Mouse (Mus musculus) layer of hippocampus, postnatal 36 days (tissue): ENCODE measurements around the gene Kalrn. TPM values are rescaled to one million over a fixed set of nuclear protein-coding genes. Genes with fewer than 3 reads are reported as not detected.

Experiments
- DNase-seq, 2 experiments: peaks; one replicate each; pipeline ENCODE4 v3.0.0; 2022
- total RNA-seq, 2 experiments: library from RNA; stranded (reverse); gene quantifications; 2 replicates each; pipeline ENCODE4 v1.2.3; 2021

Kalrn gene
- total RNA-seq, 2 experiments from 2014 or later, result 472 to 547 TPM

DNA sequence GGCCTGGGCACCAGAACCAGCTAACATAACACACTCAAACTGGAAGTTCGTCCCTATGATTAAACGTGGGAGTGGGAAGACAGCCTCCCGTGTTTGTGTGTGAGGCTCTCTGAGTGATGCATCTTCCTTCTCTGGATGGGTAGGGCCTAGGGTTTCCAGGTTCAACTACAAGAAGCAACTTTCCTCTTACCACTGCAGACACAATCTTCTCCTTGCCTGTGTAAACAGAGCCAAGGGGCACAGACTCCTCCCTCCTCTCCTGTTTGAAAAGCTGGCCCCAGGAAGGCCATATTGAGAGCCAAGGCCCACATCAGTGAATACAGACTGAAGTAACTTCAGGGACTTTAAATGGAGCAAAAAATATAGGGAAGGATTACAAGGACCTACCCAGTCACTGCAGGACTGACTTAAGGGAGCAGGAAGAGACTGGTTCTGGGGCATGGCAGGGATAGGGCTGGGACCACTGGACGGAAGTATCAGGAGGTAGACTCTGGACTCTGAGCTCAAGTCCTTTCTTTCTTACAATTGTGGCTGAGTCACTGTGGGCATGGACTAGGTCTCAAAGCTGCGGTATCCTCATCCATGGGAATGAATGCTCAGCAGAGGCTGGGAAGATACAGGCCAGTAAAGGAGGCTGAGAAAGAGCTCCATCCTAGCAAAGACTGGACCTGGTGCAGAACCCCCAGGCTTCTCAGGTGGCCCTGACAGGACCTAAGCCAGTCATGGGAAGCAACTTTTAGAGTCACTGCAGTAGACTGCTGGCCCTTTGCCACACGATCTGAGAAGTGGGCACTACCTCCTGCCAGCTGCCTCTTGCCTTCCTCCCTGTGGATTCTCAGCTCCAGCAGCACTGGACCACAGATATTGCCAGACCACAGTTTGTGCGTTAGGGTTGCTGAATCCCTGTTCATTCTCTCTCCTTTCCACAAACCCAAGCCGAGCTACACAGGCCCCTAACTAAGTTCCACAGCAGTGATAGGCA is 228.1 kb downstream of the Kalrn start:
- DNase-seq, result no peak

DNA sequence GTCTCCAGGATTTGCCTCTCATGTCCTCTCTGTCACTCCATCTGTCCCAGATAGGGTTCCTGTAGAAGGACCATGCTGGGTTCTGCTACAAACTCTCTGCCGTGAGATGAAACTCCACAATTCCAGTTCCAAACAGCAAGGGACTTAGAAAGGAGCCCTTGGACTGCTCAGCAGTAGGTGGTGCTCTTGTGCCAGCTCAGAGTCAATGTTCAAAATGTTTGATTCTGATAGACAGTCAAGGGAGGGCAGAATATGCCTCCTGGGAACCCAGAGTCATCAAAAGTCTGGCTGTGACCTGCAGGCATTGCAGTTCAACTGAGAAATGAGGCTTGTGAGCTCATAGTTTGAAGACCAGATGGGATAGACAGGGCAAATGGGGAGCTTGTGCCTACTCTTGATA is 229.4 kb downstream of the Kalrn start:
- peak; percentile 57 for DNase-seq

DNA sequence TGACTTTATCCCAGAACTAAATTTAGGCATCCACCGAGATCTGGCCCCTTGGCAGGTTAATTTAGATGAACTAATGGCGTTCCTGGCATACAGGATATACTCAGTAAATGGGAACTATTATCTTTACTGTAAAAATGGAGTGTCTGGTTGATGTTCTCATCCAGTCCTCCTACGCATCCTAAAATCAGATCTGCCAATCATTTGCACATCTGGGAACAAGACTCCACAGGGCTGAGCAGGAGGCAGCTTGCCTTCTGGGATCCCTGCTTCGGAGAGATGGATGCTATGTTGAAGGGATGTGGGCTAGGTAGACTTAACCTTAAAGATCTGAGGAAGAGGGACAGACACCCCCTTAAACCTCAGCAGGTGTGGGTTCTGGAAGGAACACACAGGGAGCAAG is 230.2 kb downstream of the Kalrn start:
- no peak for DNase-seq

- DNase-seq, result peak; percentile 77 to 80
Measured at GRCm38 (mm10) chr16:34342369-34343160, 230.8 kb downstream of the Kalrn start.

DNA sequence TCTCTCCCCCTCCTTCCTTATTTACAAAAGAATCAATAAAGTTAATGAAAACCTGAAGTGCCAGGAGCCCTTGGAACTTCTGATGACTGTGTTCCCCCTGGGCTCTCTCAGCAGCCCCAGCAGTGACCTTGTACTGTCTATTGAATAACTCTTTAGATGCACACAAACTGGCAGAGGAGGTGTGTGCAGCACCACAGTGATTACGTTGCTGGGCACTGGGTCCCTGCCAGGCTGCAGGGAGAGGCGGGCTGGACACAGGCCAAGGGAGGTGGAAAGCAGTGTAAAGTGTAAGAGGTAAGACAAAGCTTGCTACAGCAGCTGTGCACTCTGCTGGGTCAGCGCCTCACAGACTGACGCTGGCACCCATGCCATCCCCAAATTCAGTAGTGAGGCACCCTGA is 238.4 kb downstream of the Kalrn start:
- DNase-seq, result no peak

GRCm38 (mm10) chr16:34331630-34332029 is 241.7 kb downstream of the Kalrn start:
- no peak for DNase-seq

DNA sequence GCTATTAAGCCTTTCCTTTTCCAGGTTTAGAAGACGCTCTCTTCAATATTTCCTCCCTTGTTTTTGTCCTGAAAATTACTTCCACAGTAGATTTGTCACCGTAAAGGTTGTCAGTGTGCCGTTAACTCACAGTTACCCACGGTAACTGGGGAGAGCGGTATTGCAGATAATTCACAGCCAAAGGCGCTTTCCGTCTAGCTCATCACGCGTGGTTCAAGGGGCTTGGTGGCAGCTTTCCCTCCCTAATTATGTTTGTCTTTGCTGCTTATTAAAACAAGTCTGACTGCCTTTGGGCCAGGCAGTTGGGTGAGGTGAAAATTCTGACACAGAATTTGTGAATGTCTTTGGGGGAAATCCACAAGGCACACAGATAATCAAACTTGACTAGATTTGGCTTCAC is 243.5 kb downstream of the Kalrn start:
- DNase-seq, result no peak

DNA sequence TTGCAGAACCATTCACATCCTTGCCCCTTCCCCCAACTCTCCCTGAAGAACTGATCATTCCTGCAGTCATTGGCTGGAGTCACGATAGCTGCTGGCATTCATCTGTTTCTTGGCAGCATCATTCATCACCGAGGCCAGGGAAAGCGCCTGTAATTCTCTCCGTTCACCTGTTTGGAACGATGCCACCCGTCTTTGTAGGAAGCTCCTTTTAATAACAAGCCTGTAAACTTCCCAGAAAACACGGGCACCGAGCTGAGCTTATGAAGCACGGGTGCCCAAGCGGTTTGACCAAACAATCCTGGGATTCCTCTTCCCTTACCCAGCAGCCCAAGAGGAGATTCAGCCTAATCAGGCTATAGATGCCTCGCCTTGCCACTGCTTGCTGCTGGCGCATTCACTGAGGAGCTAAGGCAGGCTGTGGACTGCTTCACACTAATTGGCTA is 243.9 kb downstream of the Kalrn start:
- DNase-seq, result no peak

DNA sequence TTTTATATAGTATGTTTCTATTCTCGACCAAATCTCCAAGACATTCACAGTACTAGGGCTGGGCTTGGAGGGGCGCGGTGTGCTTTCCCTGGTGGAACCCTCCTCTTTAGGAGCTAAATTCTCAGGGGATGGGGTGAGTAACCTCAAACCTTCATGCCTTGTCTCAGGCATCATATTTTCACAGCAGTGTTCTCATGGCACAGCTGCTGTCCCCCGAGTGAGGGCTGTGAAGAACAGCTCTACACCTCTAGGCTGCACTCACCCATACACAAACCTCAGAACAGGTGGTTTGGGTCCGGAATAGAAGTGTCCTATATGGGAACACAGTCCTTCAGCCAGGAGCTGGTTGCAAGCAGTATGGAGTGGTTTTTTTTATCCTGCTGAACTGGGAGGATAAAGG is 245.4 kb downstream of the Kalrn start:
- no peak for DNase-seq

DNA sequence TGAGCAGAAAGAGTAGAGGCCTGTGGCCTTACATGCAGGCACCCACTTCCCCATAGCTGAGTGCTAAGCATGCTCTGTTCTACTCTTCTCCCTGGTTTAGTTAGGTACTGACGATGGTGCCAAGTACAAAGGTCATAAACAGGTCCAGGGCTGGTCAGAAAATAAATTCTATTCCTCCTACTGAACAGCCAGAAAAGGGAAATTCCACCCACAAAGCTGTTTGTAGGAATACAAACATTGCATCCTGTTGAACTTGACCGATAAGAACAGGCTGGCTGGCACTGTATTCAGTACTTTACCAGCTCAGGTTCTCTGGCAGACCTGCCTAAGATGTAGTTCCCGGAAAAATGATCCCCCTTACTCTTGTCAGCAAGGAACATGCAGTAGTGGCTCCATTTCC is 247.5 kb downstream of the Kalrn start:
- DNase-seq, result no peak

DNA sequence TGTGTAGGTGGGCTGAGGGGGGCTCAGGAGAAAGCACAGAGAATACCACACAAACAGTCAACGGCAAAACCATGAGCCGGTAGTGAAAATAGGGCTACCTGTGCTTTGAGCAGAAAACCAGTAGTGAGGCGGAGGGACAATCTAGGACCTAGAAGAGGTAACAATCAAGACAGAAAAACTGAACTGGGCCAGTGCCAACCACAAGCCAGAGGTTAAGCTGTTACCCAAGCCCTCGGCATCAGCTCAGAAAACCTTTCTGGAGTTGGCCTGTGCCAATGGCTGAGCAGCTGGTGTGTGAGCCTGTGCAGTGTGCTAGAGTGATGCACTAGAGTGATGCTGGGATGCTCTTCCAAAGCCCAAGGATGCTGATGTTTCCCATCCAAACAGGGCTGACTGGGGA is 248.2 kb downstream of the Kalrn start:
- DNase-seq, result no peak

DNA sequence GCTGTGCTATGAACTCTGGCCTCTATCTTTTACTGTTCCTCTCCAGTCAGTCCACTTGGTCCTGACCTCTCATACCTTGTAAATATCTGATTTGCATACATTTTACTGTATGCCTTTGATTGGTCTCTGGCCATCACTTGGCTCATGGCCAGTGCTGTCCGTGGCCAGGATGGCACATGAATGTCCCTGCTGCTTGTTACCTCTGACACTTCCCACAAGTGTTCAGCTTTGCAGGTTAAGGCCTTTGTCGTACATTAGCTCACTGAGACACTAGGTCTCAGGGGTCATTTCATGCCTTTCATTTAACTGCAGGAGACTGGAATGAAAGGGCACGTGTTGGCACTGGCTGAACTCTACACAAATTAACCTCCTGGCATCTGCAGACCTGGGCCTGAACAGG is 248.6 kb downstream of the Kalrn start:
- DNase-seq, result no peak

DNA sequence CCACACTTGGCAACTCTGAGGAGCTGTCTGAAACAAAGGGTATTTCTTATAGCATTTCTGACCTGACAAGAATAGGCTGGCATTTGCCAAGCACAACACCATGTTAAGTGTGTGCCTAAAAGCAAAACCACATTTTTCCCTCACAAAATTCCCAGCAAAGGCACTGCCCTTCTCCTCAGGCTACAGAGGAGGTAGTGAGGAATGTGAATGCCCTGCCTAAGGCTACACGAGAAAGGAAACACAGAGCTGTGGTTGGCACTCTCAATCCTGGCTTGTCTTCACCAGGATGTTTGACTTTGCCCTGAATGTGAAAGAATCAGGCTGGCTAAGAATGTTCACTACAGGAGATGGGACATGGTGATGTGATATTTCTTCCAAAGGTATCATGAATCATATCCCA is 249.8 kb downstream of the Kalrn start:
- no peak for DNase-seq

GRCm38 (mm10) chr16:34322546-34322945 is 250.8 kb downstream of the Kalrn start:
- peak; percentile 49 to 53 for DNase-seq

- no peak for DNase-seq
Measured at GRCm38 (mm10) chr16:34321066-34321790, 252.1 kb downstream of the Kalrn start.

DNA sequence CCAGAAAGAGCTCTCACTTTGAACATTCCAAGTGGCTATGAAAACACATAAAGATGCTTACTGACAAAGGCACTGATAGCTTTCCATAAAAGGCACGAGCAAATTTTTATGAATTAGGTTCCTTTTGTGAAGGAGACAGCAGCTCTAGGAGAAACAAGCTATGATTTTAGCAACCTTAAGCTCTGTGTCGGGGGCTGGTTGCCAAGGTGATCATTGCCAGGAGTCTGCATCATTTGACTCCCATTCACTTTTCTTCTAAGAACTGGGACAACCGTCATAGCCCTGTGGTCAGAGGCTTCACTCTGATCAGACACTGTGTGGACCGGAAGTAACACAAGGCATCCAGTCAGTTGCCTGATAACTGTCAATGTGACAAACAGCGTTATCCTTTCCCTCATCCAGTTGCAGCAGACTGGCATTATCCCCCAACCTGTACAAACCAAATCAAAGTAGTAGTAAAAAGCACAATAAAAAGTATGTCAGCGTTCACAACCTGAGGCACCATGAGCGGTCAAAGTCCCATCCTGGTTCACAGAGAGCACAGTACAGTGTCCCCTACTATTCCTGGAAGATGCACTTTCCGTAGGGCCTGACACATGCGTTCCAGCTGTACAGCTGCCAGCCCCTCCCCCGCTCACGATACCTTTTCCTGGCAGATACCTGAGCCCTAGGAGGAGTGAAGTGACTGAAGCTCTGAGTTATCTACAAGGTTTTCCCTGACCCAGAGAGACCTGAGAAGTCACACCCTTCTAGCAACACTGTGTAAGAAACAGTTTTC is 253.1 kb downstream of the Kalrn start:
- DNase-seq, result no peak

DNA sequence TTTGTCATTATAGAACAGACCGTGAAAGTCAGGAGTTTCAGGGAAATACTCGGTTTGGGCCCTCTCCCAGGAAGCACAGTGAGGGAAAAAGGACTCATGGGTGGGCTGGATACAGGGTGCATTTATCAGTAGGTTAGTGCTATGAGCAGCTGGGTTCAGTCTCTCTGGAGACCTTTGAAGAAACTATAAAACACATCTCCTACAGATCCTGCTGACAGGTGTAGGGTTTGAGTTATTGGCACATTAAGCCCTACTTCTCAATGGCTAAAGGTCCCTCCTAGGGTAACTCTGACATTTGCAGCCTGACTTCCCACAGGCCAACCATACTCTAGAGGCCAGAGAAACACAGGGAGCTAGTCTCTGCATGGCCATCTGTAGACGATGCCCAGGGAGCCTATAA is 256.2 kb downstream of the Kalrn start:
- DNase-seq, result no peak

DNA sequence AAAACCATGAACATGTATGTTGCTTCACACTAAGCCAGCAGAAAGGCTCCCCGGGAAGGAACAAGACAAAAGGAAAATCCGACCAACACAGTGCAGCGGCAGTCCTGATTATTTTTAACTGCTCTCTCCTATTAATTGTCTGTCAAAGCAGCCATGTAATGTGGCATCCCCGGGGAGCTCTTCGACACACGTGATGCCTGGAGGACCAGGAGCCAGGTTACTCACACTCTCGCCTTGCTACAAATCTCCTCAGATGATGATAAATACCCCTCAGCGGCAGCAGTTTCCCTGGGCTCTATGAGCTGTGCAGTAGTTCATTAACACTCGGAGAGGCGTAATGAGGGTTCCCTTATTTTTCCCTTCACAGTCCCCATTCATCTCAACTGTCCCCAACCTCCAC is 257.1 kb downstream of the Kalrn start:
- no peak for DNase-seq

GRCm38 (mm10) chr16:34314071-34314470 is 259.3 kb downstream of the Kalrn start:
- no peak for DNase-seq

GRCm38 (mm10) chr16:34311577-34311976 is 261.8 kb downstream of the Kalrn start:
- DNase-seq, result no peak

DNA sequence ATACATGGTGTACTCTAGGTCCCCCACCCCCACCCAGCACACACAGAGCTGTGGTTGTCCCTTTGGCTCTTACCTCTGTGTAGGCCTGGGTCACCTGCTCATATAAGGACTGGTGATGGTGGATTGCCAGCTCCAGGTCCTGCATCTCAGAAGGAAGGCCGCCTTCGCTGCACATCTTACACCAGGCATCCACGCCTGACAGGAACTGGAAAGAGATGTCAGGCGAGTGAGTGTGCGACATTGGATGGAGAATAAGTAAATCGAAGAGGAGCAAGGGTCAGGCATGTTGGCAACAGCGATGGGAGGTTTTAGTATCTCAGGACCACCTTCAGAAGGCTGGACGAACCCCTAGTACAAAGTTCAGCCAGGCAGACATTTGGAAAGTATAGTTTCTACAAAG is 263.0 kb downstream of the Kalrn start:
- DNase-seq, result no peak

DNA sequence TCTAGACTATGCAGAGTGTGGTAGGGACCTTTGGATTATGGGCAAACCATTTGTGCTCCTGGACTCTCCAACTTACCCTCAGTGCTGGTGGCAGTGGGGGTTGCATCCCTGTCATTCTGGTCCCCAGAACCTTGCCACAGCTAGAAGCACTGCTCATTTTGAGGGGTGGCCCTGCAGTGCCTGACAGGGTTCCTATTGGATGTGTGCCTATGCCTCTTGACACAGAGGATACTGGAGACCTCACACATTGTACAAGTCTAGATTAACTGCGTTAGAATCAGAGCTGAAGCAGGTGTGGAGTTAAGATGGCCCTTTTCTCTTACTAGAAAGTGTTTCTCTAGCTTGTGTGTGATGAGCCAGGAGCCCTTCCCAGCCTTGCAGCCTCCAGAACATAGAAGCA is 265.0 kb downstream of the Kalrn start:
- DNase-seq, result no peak
